Mouse (Mus musculus): ENCODE results near the gene Trp53rkb. TPM values are rescaled to one million over a fixed set of nuclear protein-coding genes. Genes with fewer than 3 reads are reported as not detected.
A peak's percentile ranks its signal among the peaks of the same experiment; 100 is the strongest.
"Not testable (repeated sequence)": the region's sequence is repeated elsewhere in the genome, so short reads cannot be mapped to it uniquely, and the experiment has no call there.

The Trp53rkb gene
- total RNA-seq, 2 experiments from 2014 or later: 3.1 to 4.3 TPM

GRCm38 (mm10) chr2:166786353-166787004 lies 5.9 kb upstream of the Trp53rkb start:
- peak; percentile 88 for DNase-seq
- intact Hi-C loops (cut with DNase I; ENCODE audit: low total_unique reads): no loop called here

- no peak for DNase-seq
- intact Hi-C loops (cut with DNase I; ENCODE audit: low total_unique reads): no loop called here
Measured at GRCm38 (mm10) chr2:166791738-166792137, 593 bp upstream of the Trp53rkb start.

- DNase-seq: peak; percentile 84
- intact Hi-C loops (cut with DNase I; ENCODE audit: low total_unique reads): not testable (repeated sequence)
Measured at GRCm38 (mm10) chr2:166793542-166794214, 1.3 kb downstream of the Trp53rkb start.

GRCm38 (mm10) chr2:166799615-166800472 lies 7.5 kb downstream of the Trp53rkb start:
- intact Hi-C loops (cut with DNase I; ENCODE audit: low total_unique reads): no loop called here
- no peak for DNase-seq

GRCm38 (mm10) chr2:166800473-166800857 lies 8.1 kb downstream of the Trp53rkb start:
- no peak for DNase-seq
- intact Hi-C loops (cut with DNase I; ENCODE audit: low total_unique reads): no loop called here

DNA sequence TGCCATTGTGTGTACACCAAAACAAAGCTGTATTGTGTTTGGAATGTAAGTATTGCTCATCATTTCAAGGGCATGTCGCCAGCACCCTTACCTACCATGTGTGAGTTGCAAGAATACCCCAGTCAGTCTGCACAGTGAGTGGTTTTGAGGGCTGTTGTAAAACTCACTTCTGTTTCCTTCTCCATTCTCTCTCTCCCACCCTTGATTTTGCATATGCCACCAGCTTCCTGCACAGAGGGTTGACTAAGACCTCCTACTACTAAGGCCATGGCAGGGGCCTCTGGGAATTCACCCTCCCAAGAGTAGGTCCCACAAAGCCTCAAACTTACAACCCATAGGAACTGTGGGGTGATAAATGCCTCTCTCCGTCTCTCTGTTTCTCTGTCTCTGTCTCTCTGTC lies 9.1 kb downstream of the Trp53rkb start:
- no peak for DNase-seq
- intact Hi-C loops (cut with DNase I; ENCODE audit: low total_unique reads): no loop called here

DNA sequence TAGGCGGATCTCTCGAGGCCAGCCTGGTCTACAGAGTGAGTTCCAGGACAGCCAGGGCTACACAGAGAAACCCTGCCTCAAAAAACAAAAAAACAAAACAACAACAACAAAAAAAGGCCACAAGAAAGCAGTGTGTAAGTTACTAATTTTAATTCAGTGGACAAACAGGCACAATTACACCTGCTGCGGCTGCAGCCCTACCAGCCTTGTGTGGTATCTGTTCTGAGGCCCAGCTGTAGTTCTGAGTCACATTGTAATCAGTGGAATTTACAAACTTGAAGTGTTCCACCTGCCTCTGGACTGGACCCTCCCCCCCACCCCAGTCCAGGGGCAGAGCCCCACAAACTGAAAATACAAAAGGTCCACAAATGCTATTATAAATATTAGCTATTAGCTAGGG lies 11.0 kb downstream of the Trp53rkb start:
- intact Hi-C loops (cut with DNase I; ENCODE audit: low total_unique reads): no loop called here
- DNase-seq: no peak

DNA sequence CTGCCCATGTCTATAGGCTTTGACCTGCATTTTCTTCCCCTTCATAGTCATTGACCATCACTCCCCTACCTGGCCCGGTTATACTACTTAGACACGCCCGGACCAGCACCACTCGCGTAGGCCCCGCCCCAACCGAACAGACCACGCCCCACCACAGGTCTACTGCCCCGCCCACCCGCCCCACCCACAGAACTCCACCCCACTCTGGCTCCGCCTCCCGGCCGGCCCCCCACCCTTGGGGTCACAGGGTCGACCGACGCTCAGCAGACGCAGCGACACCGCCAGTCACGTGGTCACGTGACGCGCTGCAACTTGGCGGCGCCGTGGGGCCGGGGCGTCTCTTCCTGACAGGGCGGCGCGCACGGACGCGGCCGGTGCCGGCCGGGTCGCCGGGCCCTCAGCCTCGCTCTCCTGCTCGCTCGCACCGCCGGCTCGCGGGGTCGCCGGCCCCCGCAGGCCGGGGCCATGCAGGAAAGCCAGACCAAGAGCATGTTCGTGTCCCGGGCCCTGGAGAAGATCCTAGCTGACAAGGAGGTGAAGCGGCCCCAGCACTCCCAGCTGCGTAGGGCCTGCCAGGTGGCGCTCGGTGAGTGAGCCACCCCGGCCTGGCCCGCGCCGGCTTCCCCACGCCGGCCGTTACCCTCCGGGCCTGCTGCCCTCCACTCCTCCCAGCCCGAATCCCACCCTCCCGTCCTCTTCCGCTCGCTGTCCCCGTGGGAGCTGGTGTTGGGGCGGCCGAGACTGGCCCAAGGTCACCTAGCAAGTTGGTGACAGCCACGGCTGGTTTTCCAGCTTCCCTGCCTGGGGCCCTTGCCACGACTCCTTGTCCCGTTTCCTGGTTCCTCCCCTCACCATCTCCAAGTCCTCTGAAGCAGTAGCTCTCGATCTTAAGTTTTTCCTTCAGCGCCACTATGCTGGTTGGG lies 13.2 kb downstream of the Trp53rkb start, which contains the start of gene Arfgef2:
Gene Arfgef2 (plus strand): TSS at position 339 of the 923 bp plus-strand sequence.
- intact Hi-C loops (cut with DNase I; ENCODE audit: low total_unique reads): no loop called here
- DNase-seq: peak; percentile 93

GRCm38 (mm10) chr2:166806173-166806705 lies 13.9 kb downstream of the Trp53rkb start:
- DNase-seq: no peak
- intact Hi-C loops (cut with DNase I; ENCODE audit: low total_unique reads): no loop called here

- DNase-seq: no peak
- intact Hi-C loops (cut with DNase I; ENCODE audit: low total_unique reads): no loop called here
Measured at GRCm38 (mm10) chr2:166806813-166807212, 14.5 kb downstream of the Trp53rkb start.

DNA sequence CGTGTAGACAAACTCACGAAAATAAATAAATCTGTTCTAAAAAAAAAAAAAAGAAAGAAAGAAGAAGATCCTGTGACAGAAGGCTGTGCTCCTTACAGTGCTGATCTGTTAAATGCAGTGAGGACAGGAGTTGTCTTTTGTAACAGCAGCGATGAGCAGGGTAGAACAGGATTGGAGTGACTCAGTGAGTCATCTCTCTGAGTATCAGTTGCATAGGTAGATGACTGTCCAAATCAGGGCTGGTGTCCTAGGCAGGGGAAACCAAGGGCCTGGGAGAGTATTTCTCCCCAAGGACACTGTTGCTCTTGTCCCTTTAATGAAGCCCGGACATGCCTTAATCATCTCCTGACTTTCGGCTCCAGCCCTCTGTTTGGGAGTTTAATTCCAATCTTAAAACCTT lies 17.2 kb downstream of the Trp53rkb start:
- DNase-seq: no peak
- intact Hi-C loops (cut with DNase I; ENCODE audit: low total_unique reads): no loop called here

DNA sequence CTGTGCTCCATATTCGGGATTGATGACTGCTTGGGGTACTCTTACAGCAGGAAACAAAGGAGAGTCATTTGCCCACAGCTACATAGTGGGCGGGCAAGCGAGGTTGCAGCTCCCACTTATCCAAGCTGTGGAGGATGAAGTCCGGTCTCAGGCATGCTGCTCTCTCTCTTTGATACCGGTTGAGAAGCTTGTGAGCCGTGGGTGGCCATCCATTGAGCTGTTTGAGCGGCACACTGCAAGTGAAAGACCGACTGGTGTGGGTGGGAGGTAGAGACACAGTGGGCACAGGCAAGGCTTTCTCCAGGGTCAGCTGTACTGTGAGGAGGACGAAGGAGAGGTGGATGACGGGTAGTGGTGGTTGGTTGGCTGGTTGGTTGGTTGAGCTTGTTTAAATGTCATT lies 18.5 kb downstream of the Trp53rkb start:
- no peak for DNase-seq
- intact Hi-C loops (cut with DNase I; ENCODE audit: low total_unique reads): no loop called here

- intact Hi-C loops (cut with DNase I; ENCODE audit: low total_unique reads): no loop called here
- DNase-seq: no peak
Measured at GRCm38 (mm10) chr2:166818463-166819143, 26.3 kb downstream of the Trp53rkb start.

GRCm38 (mm10) chr2:166819849-166820248 lies 27.5 kb downstream of the Trp53rkb start:
- intact Hi-C loops (cut with DNase I; ENCODE audit: low total_unique reads): no loop called here
- no peak for DNase-seq

- intact Hi-C loops (cut with DNase I; ENCODE audit: low total_unique reads): no loop called here
Measured at GRCm38 (mm10) chr2:166820844-166821243, 28.5 kb downstream of the Trp53rkb start.

GRCm38 (mm10) chr2:166821406-166821805 lies 29.1 kb downstream of the Trp53rkb start:
- DNase-seq: no peak
- intact Hi-C loops (cut with DNase I; ENCODE audit: low total_unique reads): no loop called here

More at GRCm38 (mm10) chr2:166820844-166821243, 28.5 kb downstream of the Trp53rkb start:
- DNase-seq: no peak

DNA sequence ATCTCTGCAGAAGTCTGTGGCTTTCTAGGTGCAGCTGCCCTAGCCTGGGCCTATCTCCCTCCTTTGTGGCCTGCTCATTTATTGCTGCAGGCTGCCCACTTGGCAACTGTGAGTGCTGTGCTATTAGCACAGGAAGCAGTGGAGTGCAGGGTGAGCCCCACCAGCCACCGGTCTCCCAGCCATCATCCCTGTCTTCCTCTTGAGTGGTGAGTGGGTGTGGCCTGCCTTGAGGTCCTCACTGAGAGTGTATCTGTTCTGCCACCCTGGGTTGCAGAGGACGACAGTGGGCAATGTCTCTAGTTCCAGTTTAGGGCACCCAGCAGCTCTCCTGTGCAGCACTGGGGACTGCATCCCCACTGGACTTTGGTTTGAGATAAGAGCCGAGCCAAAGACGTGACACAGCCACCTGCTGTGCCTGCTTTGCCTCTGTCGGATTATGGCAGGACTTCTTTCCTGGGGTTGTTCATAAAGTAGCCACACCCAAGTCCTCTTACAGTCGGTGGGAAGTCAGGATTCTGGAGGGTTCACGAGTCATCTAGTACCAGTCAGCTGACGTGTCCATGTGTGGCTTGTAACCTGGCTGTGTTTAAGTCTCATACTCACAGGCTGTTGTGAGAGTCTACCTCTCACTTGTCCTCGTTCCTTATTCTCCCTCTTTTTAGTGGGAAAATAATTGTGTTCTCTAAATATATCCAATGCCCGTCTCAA lies 29.9 kb downstream of the Trp53rkb start:
- intact Hi-C loops (cut with DNase I; ENCODE audit: low total_unique reads): no loop called here
- DNase-seq: no peak

DNA sequence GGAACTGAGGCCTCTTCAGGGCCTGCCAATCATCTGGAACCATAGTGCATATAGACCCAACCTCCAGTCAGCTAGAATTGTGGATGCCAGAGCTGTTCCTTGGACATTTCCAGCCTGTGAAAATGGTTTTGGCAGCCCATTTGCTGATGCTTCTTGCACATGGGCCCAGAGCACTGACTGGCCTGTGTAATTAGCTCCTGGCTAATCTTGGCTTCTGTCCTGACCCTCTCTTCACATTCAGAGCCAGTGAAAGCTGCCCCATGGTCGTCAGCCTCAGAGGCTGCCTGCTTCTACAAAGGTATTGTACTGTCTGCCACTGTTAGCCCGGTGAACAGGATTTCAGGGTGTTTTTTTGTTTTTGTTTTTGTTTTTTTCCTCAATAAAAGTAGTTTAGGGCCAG lies 30.6 kb downstream of the Trp53rkb start:
- intact Hi-C loops (cut with DNase I; ENCODE audit: low total_unique reads): no loop called here
- DNase-seq: no peak
